Mouse (Mus musculus) intestine, embryonic 15.5 days (tissue): ENCODE data around the gene Gfer. TPM values are rescaled to one million over a fixed set of nuclear protein-coding genes. Genes with fewer than 3 reads are reported as not detected.
"Not testable (repeated sequence)": the region's sequence is repeated elsewhere in the genome, so short reads cannot be mapped to it uniquely, and the experiment has no call there.

Experiments
- ATAC-seq: fragments of 200-750 bp; cut with Nextera tagmentation; 2 replicates; pipeline ENCODE4 v1.8.0; 2017; ENCODE audit warnings: moderate TSS enrichment, moderate library complexity
- H3K27ac ChIP-seq: fragments of 300-500 bp; sonication (generic); 2 replicates; pipeline ENCODE4 v1.5.1; 2015; ENCODE audit warnings: mild to moderate bottlenecking, inconsistent platforms
- H3K27me3 ChIP-seq: fragments of 300-500 bp; sonication (generic); replicated peaks from 2 replicates; pipeline ENCODE4 v1.6.1; 2015; ENCODE audit warnings: inconsistent platforms
- H3K36me3 ChIP-seq: fragments of 300-500 bp; sonication (generic); 2 replicates; pipeline ENCODE4 v1.6.1; 2015; ENCODE audit warnings: inconsistent platforms
- H3K4me1 ChIP-seq: fragments of 300-500 bp; sonication (generic); replicated peaks from 2 replicates; pipeline ENCODE4 v1.6.1; 2015; ENCODE audit warnings: inconsistent platforms
- H3K4me2 ChIP-seq: fragments of 300-500 bp; sonication (generic); replicated peaks from 2 replicates; pipeline ENCODE4 v1.6.1; 2015; ENCODE audit warnings: mild to moderate bottlenecking, inconsistent platforms
- H3K4me3 ChIP-seq: fragments of 300-500 bp; sonication (generic); replicated peaks from 2 replicates; pipeline ENCODE4 v1.5.1; 2015; ENCODE audit warnings: inconsistent platforms
- H3K9ac ChIP-seq: fragments of 300-500 bp; sonication (generic); 2 replicates; pipeline ENCODE4 v1.6.1; 2015; ENCODE audit warnings: inconsistent platforms
- H3K9me3 ChIP-seq: fragments of 300-500 bp; sonication (generic); 2 replicates; pipeline ENCODE4 v1.6.1; 2016; ENCODE audit warnings: inconsistent platforms
- WGBS: fragments of 180-500 bp; shearing (Covaris S2); methylation state at CpG from one replicate; pipeline ENCODE4 v1.1.7; 2015; 5-methylcytosine and 5-hydroxymethylcytosine counted together
- polyA plus RNA-seq: library from polyadenylated mRNA; unstranded; fragments of >200 nt; fragmentation: Nextera tagmentation; extraction: Ambion mirVana; gene quantifications from 2 replicates; pipeline ENCODE4 v1.2.1, GENCODE M21; 2015

The Gfer gene
- polyA plus RNA-seq, 1 experiment from 2014 or later: 45.9 TPM

GRCm38 (mm10) chr17:24720616-24721015, 24.7 kb upstream of the Gfer start:
- under 1% methylated on average over 11 of the region's 11 CpGs for WGBS
- not testable (repeated sequence) for H3K9me3 ChIP-seq, H3K27me3 ChIP-seq, ATAC-seq
- Histone ChIP-seq H3K4me3 (peak overlapping the region; percentile 72), H3K4me1 (peaks cover 23% of the 10 kb centered on the region), H3K4me2 (peak overlapping the region; percentile 71), H3K27ac (peak overlapping the region; percentile 83), H3K9ac (peak overlapping the region; percentile 79), H3K36me3 (peaks cover 26% of the 10 kb centered on the region)

GRCm38 (mm10) chr17:24719494-24720222, 23.7 kb upstream of the Gfer start:
- peak overlapping the region; percentile 92 for H3K9ac ChIP-seq
- under 1% methylated on average over 61 of the region's 61 CpGs for WGBS
- peak overlapping the region; percentile 72 for H3K4me3 ChIP-seq
- no peaks in the 10 kb centered on the region for H3K9me3 ChIP-seq
- H3K27me3 ChIP-seq: no peaks in the 10 kb centered on the region
- ATAC-seq: peak; percentile 97
- H3K36me3 ChIP-seq: peaks cover 26% of the 10 kb centered on the region
- H3K4me2 ChIP-seq: peak overlapping the region; percentile 71
- H3K4me1 ChIP-seq: peaks cover 23% of the 10 kb centered on the region
- H3K27ac ChIP-seq: peak overlapping the region; percentile 83

GRCm38 (mm10) chr17:24718938-24719337, 23.0 kb upstream of the Gfer start:
- ATAC-seq, H3K27me3 ChIP-seq, H3K9me3 ChIP-seq, H3K27ac ChIP-seq: not testable (repeated sequence)
- H3K4me2 ChIP-seq: peak overlapping the region; percentile 55
- H3K36me3 ChIP-seq: peaks cover 26% of the 10 kb centered on the region
- H3K4me3 ChIP-seq: peak overlapping the region; percentile 72
- peaks cover 23% of the 10 kb centered on the region for H3K4me1 ChIP-seq
- H3K9ac ChIP-seq: peak overlapping the region; percentile 92
- 61% methylated on average over 5 of the region's 5 CpGs for WGBS

DNA sequence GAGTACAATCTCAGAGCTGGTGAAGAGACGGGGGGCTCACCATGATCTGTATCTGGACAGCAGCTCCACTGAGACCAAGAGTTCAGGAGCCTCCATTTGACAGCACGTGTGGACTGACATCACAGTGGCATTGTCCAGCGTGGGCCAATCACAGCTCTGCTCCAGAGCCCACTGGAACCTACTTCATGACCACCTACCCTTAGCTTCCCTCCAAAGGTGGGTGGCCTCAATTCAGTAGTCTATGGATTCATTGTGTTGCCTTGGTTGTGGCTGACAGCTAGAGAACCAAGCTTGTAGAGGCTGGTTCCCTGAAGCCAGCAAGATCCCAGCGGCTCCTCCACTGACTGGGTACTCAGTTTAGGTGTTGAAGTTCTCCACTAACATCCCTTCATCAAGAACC, 22.0 kb upstream of the Gfer start, which contains the start of the genes Rnf151 and Rps2:
Rnf151 (minus strand) TSS at position 121 of the 400 bp plus-strand sequence.
Rps2 (plus strand) TSS at position 174 of the 400 bp plus-strand sequence.
- peaks cover 16% of the 10 kb centered on the region for H3K4me1 ChIP-seq
- peak within 1 kb of the TSS; percentile 92 for H3K9ac ChIP-seq
- 80% methylated on average over 4 of the region's 4 CpGs for WGBS
- peaks cover 26% of the 10 kb centered on the region for H3K36me3 ChIP-seq
- no peaks in the 10 kb centered on the region for H3K9me3 ChIP-seq
- no peak for ATAC-seq
- H3K4me3 ChIP-seq: peak within 1 kb of the TSS; percentile 72
- H3K27ac ChIP-seq: no peak within 1 kb of the TSS
- H3K4me2 ChIP-seq: peak within 1 kb of the TSS; percentile 55
- H3K27me3 ChIP-seq: no peaks in the 10 kb centered on the region

GRCm38 (mm10) chr17:24716166-24716682, 20.3 kb upstream of the Gfer start:
- no peak overlapping the region for H3K27ac ChIP-seq

GRCm38 (mm10) chr17:24715556-24715955, 19.6 kb upstream of the Gfer start:
- ATAC-seq: no peak
- no peak overlapping the region for H3K27ac ChIP-seq
- peaks cover 12% of the 10 kb centered on the region; the same call in 1 of the 2 replicates for H3K36me3 ChIP-seq
- 74% methylated on average over 6 of the region's 6 CpGs for whole genome bisulfite sequencing
- H3K4me2 ChIP-seq: no peak overlapping the region
- H3K4me3 ChIP-seq: no peak overlapping the region
- no peaks in the 10 kb centered on the region for H3K9me3 ChIP-seq
- H3K9ac ChIP-seq: no peak overlapping the region
- no peaks in the 10 kb centered on the region for H3K4me1 ChIP-seq
- no peaks in the 10 kb centered on the region for H3K27me3 ChIP-seq

More at GRCm38 (mm10) chr17:24716166-24716682, 20.3 kb upstream of the Gfer start:
- WGBS: 94% methylated on average over 15 of the region's 15 CpGs
- no peak for ATAC-seq
- H3K27me3 ChIP-seq: no peaks in the 10 kb centered on the region
- H3K9ac ChIP-seq: no peak overlapping the region
- H3K4me1 ChIP-seq: 0 out of 2 replicates have a peak, but pooled peaks cover under 1% of the 10 kb centered on the region
- peaks cover 14% of the 10 kb centered on the region for H3K36me3 ChIP-seq
- H3K4me2 ChIP-seq: no peak overlapping the region
- H3K9me3 ChIP-seq: no peaks in the 10 kb centered on the region
- no peak overlapping the region for H3K4me3 ChIP-seq

GRCm38 (mm10) chr17:24708646-24709045, 12.7 kb upstream of the Gfer start:
- Histone ChIP-seq H3K9ac (no peak overlapping the region), H3K27me3 (no peaks in the 10 kb centered on the region), H3K9me3 (no peaks in the 10 kb centered on the region), H3K4me1 (peaks cover 6% of the 10 kb centered on the region; the same call in 1 of the 2 replicates), H3K27ac (no peak overlapping the region), H3K4me2 (no peak overlapping the region; the same call in 1 of the 2 replicates), H3K4me3 (no peak overlapping the region), H3K36me3 (peaks cover 8% of the 10 kb centered on the region)
- no peak for ATAC-seq
- 34% methylated on average over 2 of the region's 2 CpGs for WGBS

DNA sequence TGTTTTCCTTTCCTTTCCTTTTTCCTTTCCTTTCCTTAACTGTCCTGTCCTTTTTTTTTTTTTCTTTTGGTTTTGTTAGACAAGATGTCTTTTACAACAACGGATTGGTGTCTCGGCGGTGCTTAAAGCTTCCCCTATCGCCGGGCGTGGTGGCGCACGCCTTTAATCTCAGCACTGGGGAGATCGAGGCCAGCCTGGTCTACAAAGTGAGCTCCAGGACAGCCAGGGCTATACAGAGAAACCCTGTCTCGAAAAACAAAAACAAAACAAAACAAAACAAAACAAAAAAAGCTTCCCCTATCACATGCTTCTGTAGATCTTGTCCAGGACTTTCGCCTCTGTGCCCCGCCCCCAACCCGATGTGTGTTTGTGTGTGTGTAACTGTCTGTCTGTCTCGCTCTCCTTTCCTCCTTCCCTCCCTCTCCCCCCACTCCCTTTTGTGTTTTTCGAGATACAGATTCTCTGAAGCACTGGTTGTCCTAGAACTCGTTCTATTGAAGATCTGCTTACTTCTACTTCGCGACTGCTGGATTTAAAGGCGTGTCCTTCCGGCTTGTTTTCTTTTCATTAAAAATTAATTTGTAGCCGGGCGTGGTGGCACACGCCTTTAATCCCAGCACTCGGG, 12.0 kb upstream of the Gfer start:
- H3K4me1 ChIP-seq: peaks cover 6% of the 10 kb centered on the region; the same call in 1 of the 2 replicates
- H3K4me2 ChIP-seq: peak overlapping the region; percentile 81
- peak overlapping the region; percentile 77 for H3K9ac ChIP-seq
- no peaks in the 10 kb centered on the region for H3K27me3 ChIP-seq
- peak; percentile 71 for ATAC-seq
- H3K9me3 ChIP-seq: no peaks in the 10 kb centered on the region
- H3K4me3 ChIP-seq: peak overlapping the region; percentile 80
- peaks cover 8% of the 10 kb centered on the region for H3K36me3 ChIP-seq
- 3% methylated on average over 24 of the region's 24 CpGs for WGBS
- H3K27ac ChIP-seq: peak overlapping the region; percentile 83

DNA sequence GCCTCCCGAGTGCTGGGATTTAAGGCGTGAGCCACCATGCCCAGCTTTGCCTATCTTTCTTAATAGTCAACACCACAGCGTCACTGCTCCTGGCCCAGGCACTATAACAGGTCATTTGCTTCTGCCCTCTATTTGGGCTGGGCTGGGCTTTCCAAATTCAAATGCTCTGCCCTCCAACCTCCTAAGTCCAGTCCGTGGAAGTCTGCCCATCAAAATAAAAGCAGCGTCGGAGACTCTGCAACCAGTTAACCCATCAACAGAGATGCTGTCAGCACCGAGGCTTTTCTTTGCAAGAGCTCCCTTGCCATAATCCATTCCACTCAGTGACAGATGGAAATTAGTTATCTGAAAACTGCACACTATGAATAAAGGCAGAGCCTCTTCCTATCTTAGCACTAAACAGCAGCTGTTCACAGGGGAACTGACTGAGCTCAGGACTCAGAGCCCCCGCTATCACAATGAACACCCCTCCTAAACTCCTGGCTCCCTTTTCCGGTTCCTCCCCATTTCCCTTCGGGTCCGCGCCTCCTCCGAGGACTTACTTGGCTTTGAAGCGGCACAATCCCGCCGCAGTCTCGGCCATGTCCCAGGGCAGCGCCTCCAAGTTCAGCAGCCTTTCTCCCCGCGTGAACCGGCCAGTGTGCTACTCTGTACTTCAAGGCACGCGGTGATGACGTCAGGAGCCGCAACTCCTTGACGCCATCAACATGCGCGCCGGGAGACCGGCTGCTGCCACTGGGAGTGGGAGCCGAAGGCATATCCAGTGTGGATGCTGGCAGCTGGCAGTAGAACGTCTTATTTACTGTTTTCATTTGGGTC, 11.2 kb upstream of the Gfer start, which contains the start of gene Tbl3:
Tbl3 (minus strand) TSS at position 679 of the 819 bp plus-strand sequence.
- 3% methylated on average over 32 of the region's 32 CpGs for WGBS
- H3K27ac ChIP-seq: peak within 1 kb of the TSS; percentile 83
- peak within 1 kb of the TSS; percentile 80 for H3K4me3 ChIP-seq
- peak within 1 kb of the TSS; percentile 77 for H3K9ac ChIP-seq
- H3K36me3 ChIP-seq: peaks cover 11% of the 10 kb centered on the region
- no peaks in the 10 kb centered on the region for H3K27me3 ChIP-seq
- no peaks in the 10 kb centered on the region for H3K9me3 ChIP-seq
- peak within 1 kb of the TSS; percentile 81 for H3K4me2 ChIP-seq
- ATAC-seq: peak; percentile 91
- H3K4me1 ChIP-seq: peaks cover 6% of the 10 kb centered on the region; the same call in 1 of the 2 replicates

DNA sequence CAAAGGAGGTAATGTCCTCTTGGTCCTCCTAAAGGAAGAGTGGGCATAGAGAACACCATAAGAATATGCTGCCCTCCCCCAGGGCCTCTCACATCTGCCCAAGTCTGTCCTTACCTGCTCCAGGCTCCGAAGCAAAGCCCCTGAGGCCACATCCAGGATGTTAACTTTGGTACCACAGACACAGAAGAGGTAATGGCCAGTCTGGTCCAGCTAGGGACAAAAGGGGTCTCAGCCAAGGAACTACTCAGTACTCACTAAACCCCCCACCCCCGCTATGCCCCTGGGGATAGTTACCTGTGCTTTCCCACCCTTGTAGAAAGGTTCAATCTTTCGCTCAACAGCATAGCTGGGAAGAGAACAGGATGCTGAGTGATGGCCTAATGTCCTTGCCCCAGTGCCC, 9.9 kb upstream of the Gfer start:
- H3K27me3 ChIP-seq: no peaks in the 10 kb centered on the region
- no peak for ATAC-seq
- H3K4me2 ChIP-seq: no peak overlapping the region
- H3K9me3 ChIP-seq: no peaks in the 10 kb centered on the region
- 90% methylated on average over 3 of the region's 3 CpGs for WGBS
- no peak overlapping the region for H3K4me3 ChIP-seq
- peaks cover 6% of the 10 kb centered on the region; the same call in 1 of the 2 replicates for H3K4me1 ChIP-seq
- no peak overlapping the region for H3K9ac ChIP-seq
- H3K36me3 ChIP-seq: peaks cover 24% of the 10 kb centered on the region
- H3K27ac ChIP-seq: no peak overlapping the region

DNA sequence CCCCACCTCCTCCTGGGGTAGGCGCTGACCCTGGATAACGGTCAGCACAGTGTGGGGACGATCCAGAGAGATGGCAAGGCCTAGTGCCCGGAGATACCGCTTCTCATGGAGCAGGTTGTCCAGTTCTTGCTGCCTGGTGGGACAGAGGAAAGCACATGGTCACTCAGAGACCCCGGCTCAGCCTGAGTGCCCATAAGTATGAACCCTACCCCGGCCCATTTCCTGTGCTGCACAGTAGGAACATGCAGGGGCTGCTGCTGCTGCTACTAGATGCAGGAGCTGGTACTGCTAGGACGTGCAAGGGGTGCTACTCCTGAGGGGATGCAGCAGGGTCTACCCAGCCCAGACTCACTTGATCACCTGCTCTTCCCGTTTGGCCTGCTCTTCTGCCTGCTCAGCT, 5.3 kb upstream of the Gfer start:
- Histone ChIP-seq H3K4me1 (peaks cover 22% of the 10 kb centered on the region), H3K9ac (no peak overlapping the region), H3K4me2 (no peak overlapping the region), H3K27me3 (no peaks in the 10 kb centered on the region), H3K9me3 (no peaks in the 10 kb centered on the region), H3K36me3 (peaks cover 35% of the 10 kb centered on the region), H3K4me3 (no peak overlapping the region), H3K27ac (no peak overlapping the region)
- ATAC-seq: no peak
- 86% methylated on average over 9 of the region's 9 CpGs for WGBS
